Mouse (Mus musculus) kidney, adult 2 months (tissue): ENCODE data around the gene Fhl3.

Experiments used
- CTCF ChIP-seq: fragments of 200-500 bp; conservative IDR thresholded peaks from 2 replicates; pipeline ENCODE4 v1.5.1; 2011; ENCODE audit warnings: low read depth, mild to moderate bottlenecking, control low read depth, low read length, moderate library complexity, mixed read lengths; ENCODE audit not compliant: insufficient read depth, insufficient read length
- POLR2A ChIP-seq: fragments of 200-500 bp; IDR thresholded peaks from one replicate; pipeline ENCODE4 v1.6.1; 2011; ENCODE audit warnings: low read depth, low read length, control low read depth

GRCm38 (mm10) chr4:124741376-124742343 is 41.2 kb downstream of the Fhl3 start, which contains the start of gene Inpp5b:
- TF ChIP-seq CTCF = peak; percentile 42
- TF ChIP-seq POLR2A = no peak
